Mouse (Mus musculus): ENCODE results near the gene Chpf2. TPM values are rescaled to one million over a fixed set of nuclear protein-coding genes. Genes with fewer than 3 reads are reported as not detected.
A peak's percentile ranks its signal among the peaks of the same experiment; 100 is the strongest.
"Not testable (repeated sequence)": the region's sequence is repeated elsewhere in the genome, so short reads cannot be mapped to it uniquely, and the experiment has no call there.

Chpf2 gene
- polyA plus RNA-seq, 1 experiment from 2014 or later, result 12.2 TPM

DNA sequence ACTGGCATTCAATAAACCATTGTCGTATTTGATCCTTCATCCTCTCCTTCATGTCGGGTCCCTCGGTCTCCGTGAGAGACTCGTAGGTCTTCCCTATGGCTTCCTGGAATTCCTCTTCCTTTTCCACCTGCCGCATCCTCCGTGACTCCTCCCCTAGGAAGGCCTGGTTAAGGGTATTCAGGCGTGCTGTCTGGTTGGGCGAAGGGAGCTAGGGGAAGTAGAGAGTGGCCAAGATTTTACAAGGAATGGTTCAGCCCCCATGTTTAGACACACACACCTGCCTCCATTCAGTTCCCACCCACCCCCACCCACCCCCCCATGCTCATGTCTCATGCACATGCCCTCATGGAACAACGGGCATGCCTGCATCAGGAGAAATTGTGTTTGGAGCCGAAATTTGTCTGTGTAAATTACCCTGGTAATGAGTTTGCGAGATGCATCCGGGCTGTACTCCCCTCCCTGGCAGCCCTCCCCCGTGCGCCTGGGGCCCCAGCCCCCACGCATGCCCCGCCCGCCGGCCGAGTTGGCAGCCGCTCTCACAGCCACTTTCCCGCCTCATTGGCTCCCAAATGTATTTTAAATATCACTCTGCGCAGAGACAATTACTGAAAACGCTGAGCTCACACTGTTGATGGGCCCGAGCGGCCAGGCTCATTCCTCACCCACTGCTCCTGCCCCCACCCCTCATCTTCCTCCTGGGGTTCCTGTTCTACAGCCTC is 35.8 kb upstream of the Chpf2 start:
- 24% methylated on average over 26 of the region's 26 CpGs for WGBS
- Histone ChIP-seq H3K9ac (no peak overlapping the region), H3K36me3 (ENCODE audit: insufficient read depth) (no peaks in the 10 kb centered on the region), H3K27me3 (ENCODE audit: insufficient read depth, low read length) (peaks cover 5% of the 10 kb centered on the region; the same call in 1 of the 2 replicates), H3K4me1 (ENCODE audit: insufficient read depth) (peaks cover 9% of the 10 kb centered on the region), H3K27ac (ENCODE audit: low read depth) (no peak overlapping the region), H3K9me3 (ENCODE audit: low read depth, low read length) (no peaks in the 10 kb centered on the region; the same call in 1 of the 2 replicates), H3K4me2 (peak overlapping the region; percentile 53), H3K4me3 (ENCODE audit: low read depth, low read length) (peak overlapping the region; percentile 16; the same call in 1 of the 2 replicates)
- no peak for TF ChIP-seq CTCF (IDR thresholded peaks at IDR 0.05; ENCODE audit: low read depth)
- peak; percentile 80 for DNase-seq
- ATAC-seq (ENCODE audit: insufficient read depth), result peak; percentile 68

DNA sequence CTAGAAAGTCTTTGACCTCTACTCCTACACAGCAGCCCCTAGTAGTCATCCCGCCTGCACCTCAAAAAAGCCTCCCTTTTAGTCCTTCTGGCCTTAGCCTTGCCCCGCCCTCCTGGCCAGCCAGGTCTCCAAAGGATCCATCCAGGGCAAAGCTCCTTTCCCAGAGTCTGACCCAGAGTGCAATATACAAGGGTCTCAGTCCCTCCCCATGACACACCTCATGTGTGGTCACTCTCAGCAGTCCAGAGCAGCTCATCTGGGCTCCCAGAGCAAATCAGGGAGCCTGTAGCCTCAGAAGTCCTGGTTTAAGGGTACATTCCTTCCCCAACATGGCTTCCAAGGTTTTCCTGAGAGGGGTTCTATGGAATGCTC is 35.2 kb upstream of the Chpf2 start:
- no peak overlapping the region for H3K27ac ChIP-seq (ENCODE audit: low read depth)
- H3K4me1 ChIP-seq (ENCODE audit: insufficient read depth), result peaks cover 9% of the 10 kb centered on the region
- H3K27me3 ChIP-seq (ENCODE audit: insufficient read depth, low read length), result peaks cover 5% of the 10 kb centered on the region; the same call in 1 of the 2 replicates
- no peak overlapping the region for H3K4me3 ChIP-seq (ENCODE audit: low read depth, low read length)
- peak; percentile 15; the same call in 1 of the 2 replicates for ATAC-seq (ENCODE audit: insufficient read depth)
- H3K9ac ChIP-seq, result no peak overlapping the region
- no peak for TF ChIP-seq CTCF (IDR thresholded peaks at IDR 0.05; ENCODE audit: low read depth)
- no peaks in the 10 kb centered on the region for H3K36me3 ChIP-seq (ENCODE audit: insufficient read depth)
- 57% methylated on average over 2 of the region's 2 CpGs for WGBS
- peak overlapping the region; percentile 53 for H3K4me2 ChIP-seq
- DNase-seq, result no peak
- no peaks in the 10 kb centered on the region; the same call in 1 of the 2 replicates for H3K9me3 ChIP-seq (ENCODE audit: low read depth, low read length)

DNA sequence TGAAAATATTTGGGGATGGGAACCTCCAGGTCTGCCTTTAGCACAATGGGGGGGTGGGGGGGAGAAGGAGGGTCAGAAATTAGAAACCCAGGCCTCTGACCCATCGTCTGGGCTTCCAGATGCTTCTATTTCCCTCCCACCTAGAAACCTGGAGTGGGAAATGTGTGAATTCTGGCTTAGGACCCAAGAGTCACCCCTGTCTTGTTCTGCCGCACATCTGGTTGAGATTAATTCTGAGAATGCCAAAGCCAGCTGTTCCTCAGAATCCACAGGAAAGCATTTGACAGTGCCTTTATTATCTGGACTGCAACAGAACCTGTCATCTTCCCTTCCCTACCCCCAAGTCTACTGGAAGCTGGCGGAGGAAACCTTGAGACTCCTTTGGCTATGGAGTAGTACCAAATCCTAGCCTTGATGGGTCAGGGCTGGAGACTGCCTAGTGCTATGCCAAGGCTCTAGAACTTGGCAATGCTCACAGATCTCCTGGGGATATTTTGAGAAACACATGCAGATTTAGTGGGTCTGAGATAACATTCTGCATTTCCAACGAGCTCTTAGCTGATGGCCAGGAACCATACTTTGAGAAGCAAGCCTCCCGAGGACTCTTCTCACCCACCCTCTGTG is 32.8 kb upstream of the Chpf2 start:
- Histone ChIP-seq H3K4me3 (ENCODE audit: low read depth, low read length) (no peak overlapping the region), H3K4me2 (no peak overlapping the region), H3K4me1 (ENCODE audit: insufficient read depth) (peaks cover 9% of the 10 kb centered on the region), H3K27me3 (ENCODE audit: insufficient read depth, low read length) (peaks cover 5% of the 10 kb centered on the region; the same call in 1 of the 2 replicates), H3K9me3 (ENCODE audit: low read depth, low read length) (no peaks in the 10 kb centered on the region; the same call in 1 of the 2 replicates), H3K9ac (no peak overlapping the region), H3K36me3 (ENCODE audit: insufficient read depth) (no peaks in the 10 kb centered on the region), H3K27ac (ENCODE audit: low read depth) (no peak overlapping the region)
- peak; percentile 22 for DNase-seq
- WGBS, result 54% methylated on average over 5 of the region's 5 CpGs
- TF ChIP-seq CTCF (IDR thresholded peaks at IDR 0.05; ENCODE audit: low read depth), result no peak
- no peak for ATAC-seq (ENCODE audit: insufficient read depth)

DNA sequence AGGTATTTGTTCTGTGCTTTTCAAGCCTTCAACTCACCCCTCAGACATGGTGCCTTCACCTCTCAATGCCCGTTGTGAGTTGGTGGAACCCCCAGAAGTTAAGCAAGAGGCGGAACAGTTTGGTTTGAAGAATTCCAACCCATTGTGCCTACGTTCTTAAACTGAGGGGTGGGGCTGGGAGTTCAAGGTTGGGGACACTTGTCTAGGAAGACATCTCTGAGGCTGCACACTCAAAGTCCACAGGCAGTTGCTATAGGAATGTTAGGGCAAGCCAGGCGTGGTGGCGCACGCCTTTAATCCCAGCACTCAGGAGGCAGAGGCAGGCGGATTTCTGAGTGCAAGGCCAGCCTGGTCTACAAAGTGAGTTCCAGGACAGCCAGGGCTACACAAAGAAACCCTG is 31.2 kb upstream of the Chpf2 start:
- not testable (repeated sequence) for H3K27ac ChIP-seq (ENCODE audit: low read depth); H3K9ac ChIP-seq; H3K36me3 ChIP-seq (ENCODE audit: insufficient read depth); H3K4me1 ChIP-seq (ENCODE audit: insufficient read depth); ATAC-seq (ENCODE audit: insufficient read depth); DNase-seq; H3K4me3 ChIP-seq (ENCODE audit: low read depth, low read length); H3K9me3 ChIP-seq (ENCODE audit: low read depth, low read length); H3K27me3 ChIP-seq (ENCODE audit: insufficient read depth, low read length); H3K4me2 ChIP-seq
- WGBS, result 86% methylated on average over 7 of the region's 7 CpGs

DNA sequence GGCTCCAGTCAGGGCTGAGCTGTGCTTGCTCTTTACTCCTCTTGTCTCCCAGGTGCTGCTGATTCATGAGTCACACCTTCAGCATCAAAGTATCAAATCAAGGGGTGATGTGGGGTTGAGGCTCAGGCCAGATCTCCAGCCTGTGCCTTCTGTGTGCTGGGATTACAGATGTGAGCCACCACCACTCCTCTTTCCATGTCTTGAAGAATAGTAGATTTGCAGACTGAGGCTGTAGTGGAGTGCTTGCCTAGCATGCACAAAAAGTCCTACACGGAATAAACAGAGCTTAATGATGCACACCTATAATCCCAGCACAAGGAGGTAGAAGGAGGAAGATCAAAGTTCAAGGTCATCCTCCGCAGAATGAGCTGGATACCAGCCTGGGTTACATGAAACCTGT is 29.8 kb upstream of the Chpf2 start, which contains the start of gene 4931409K22Rik:
Gene 4931409K22Rik (minus strand): TSS at position 101 of the 400 bp plus-strand sequence.
- DNase-seq, result no peak
- H3K9me3 ChIP-seq (ENCODE audit: low read depth, low read length), result no peaks in the 10 kb centered on the region; the same call in 1 of the 2 replicates
- no peaks in the 10 kb centered on the region for H3K4me1 ChIP-seq (ENCODE audit: insufficient read depth)
- H3K27ac ChIP-seq (ENCODE audit: low read depth), result no peak within 1 kb of the TSS
- H3K4me3 ChIP-seq (ENCODE audit: low read depth, low read length), result no peak within 1 kb of the TSS
- no peak within 1 kb of the TSS for H3K4me2 ChIP-seq
- no peak for ATAC-seq (ENCODE audit: insufficient read depth)
- no peak for TF ChIP-seq CTCF (IDR thresholded peaks at IDR 0.05; ENCODE audit: low read depth)
- WGBS, result 64% methylated on average over 2 of the region's 2 CpGs
- H3K36me3 ChIP-seq (ENCODE audit: insufficient read depth), result no peaks in the 10 kb centered on the region
- H3K9ac ChIP-seq, result no peak within 1 kb of the TSS
- no peaks in the 10 kb centered on the region for H3K27me3 ChIP-seq (ENCODE audit: insufficient read depth, low read length)

DNA sequence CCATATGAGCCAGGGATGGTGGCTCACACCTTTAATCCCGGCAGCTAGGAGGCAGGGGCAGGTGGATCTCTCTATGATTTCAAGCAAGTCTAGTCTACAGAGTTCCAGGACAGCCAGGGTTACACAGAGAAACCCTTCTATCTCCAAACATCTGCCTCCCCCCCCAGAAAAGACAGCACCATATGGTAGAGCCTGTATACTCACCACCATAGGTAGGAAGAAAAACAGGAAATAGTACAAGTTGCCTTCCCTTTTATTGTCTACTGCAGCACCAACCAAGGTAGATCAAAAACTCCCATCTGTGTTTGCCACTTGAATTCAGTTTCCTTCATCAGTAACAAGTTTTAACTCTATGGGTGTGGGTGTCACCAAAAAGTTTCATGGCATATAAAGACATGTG is 10.6 kb upstream of the Chpf2 start:
- no peak for TF ChIP-seq CTCF (IDR thresholded peaks at IDR 0.05; ENCODE audit: low read depth)
- 78% methylated on average over 1 of the region's 1 CpGs for WGBS
- no peak for DNase-seq
- Histone ChIP-seq H3K4me1 (ENCODE audit: insufficient read depth) (peaks cover 5% of the 10 kb centered on the region; the same call in 1 of the 2 replicates), H3K27me3 (ENCODE audit: insufficient read depth, low read length) (no peaks in the 10 kb centered on the region), H3K27ac (ENCODE audit: low read depth) (no peak overlapping the region), H3K9me3 (ENCODE audit: low read depth, low read length) (no peaks in the 10 kb centered on the region), H3K4me3 (ENCODE audit: low read depth, low read length) (peak overlapping the region; percentile 66), H3K36me3 (ENCODE audit: insufficient read depth) (peaks cover 42% of the 10 kb centered on the region), H3K4me2 (peak overlapping the region; percentile 74), H3K9ac (peak overlapping the region; percentile 60; the same call in 1 of the 2 replicates)
- ATAC-seq (ENCODE audit: insufficient read depth), result no peak

DNA sequence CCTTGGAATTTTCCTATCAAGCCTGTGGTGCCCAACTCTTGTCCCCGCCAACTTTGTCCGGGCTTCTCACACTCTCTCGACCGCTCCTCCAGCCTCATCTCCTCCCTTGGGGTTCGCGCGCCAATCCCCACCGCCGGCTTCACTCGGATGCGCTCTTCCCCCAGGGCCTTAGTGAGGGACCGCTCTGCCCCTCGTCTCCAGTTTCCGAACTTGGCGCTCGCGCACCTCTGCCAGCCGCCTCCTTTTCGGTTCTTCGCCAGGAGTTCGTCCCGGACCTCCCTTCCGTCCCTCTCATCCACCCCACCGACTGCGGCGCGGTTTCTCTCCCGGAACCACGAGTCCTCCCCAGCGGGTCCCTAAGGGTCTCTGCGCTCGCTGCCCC is 9.7 kb upstream of the Chpf2 start:
- Histone ChIP-seq H3K36me3 (ENCODE audit: insufficient read depth) (peaks cover 34% of the 10 kb centered on the region), H3K4me3 (ENCODE audit: low read depth, low read length) (peak overlapping the region; percentile 66), H3K9ac (peak overlapping the region; percentile 60), H3K4me2 (peak overlapping the region; percentile 74), H3K27me3 (ENCODE audit: insufficient read depth, low read length) (no peaks in the 10 kb centered on the region), H3K4me1 (ENCODE audit: insufficient read depth) (peaks cover 5% of the 10 kb centered on the region; the same call in 1 of the 2 replicates), H3K27ac (ENCODE audit: low read depth) (peak overlapping the region; percentile 48; the same call in 1 of the 2 replicates), H3K9me3 (ENCODE audit: low read depth, low read length) (no peaks in the 10 kb centered on the region)
- WGBS, result under 1% methylated on average over 32 of the region's 32 CpGs
- peak; percentile 41 for ATAC-seq (ENCODE audit: insufficient read depth)
- TF ChIP-seq CTCF (IDR thresholded peaks at IDR 0.05; ENCODE audit: low read depth), result no peak
- peak; percentile 61 for DNase-seq
